Mouse (Mus musculus) heart, adult 2 months (tissue): ENCODE measurements around the gene Zfp266. TPM values are rescaled to one million over a fixed set of nuclear protein-coding genes. Genes with fewer than 3 reads are reported as not detected.
"Not testable (repeated sequence)": the region's sequence is repeated elsewhere in the genome, so short reads cannot be mapped to it uniquely, and the experiment has no call there.

Source experiments
- DNase-seq, 2 experiments: peaks; one replicate each; pipeline ENCODE4 v3.0.0; 2021
- H3K27ac ChIP-seq: fragments of 200-600 bp; 2 replicates; pipeline ENCODE4 v1.8.1; 2022
- H3K27me3 ChIP-seq: fragments of 200-500 bp; 2 replicates; pipeline ENCODE4 v1.6.1; 2012; ENCODE audit warnings: mild to moderate bottlenecking, low read length, inconsistent platforms, mixed read lengths; ENCODE audit not compliant: control insufficient read depth, insufficient read depth
- H3K36me3 ChIP-seq: fragments of 200-500 bp; 2 replicates; pipeline ENCODE4 v1.6.1; 2012; ENCODE audit warnings: low read length, inconsistent platforms; ENCODE audit not compliant: control insufficient read depth, insufficient read depth
- H3K4me1 ChIP-seq: fragments of 200-500 bp; 2 replicates; pipeline ENCODE4 v1.6.1; 2011; ENCODE audit warnings: low read length; ENCODE audit not compliant: control insufficient read depth, insufficient read depth
- H3K4me3 ChIP-seq: fragments of 200-600 bp; 2 replicates; pipeline ENCODE4 v1.8.1; 2022
- H3K79me2 ChIP-seq: fragments of 200-500 bp; replicated peaks from 2 replicates; pipeline ENCODE4 v1.6.1; 2012; ENCODE audit warnings: mild to moderate bottlenecking, inconsistent platforms, low read length, moderate library complexity, mixed read lengths; ENCODE audit not compliant: control insufficient read depth, insufficient read depth
- H3K9ac ChIP-seq: fragments of 200-500 bp; 2 replicates; pipeline ENCODE4 v1.6.1; 2012; ENCODE audit warnings: low read depth, mild to moderate bottlenecking, control low read depth, inconsistent platforms, low read length, mixed read lengths
- CTCF ChIP-seq: fragments of 200-600 bp; IDR thresholded peaks from 2 replicates; pipeline ENCODE4 v1.8.1; 2022; ENCODE audit warnings: antibody characterized with exemption, mild to moderate bottlenecking, moderate library complexity
- EP300 ChIP-seq: fragments of 200-500 bp; IDR thresholded peaks from 2 replicates; pipeline ENCODE4 v1.6.1; 2011; ENCODE audit warnings: low read depth, low read length, control low read depth; ENCODE audit not compliant: insufficient read depth
- POLR2A ChIP-seq: fragments of 200-500 bp; IDR thresholded peaks from 2 replicates; pipeline ENCODE4 v1.6.1; 2011; ENCODE audit warnings: mild to moderate bottlenecking, low read depth, low read length, control low read depth; ENCODE audit not compliant: insufficient read depth
- WGBS: fragments of 180-500 bp; shearing (Covaris S2); methylation state at CpG from one replicate; pipeline ENCODE4 v1.1.7; 2018; 5-methylcytosine and 5-hydroxymethylcytosine counted together
- intact Hi-C: fragments of 180-260 bp; cut with DNase I; formaldehyde crosslinking; loops from one replicate; pipeline ENCODE4 v1.15.1; 2025
- long read RNA-seq: library from polyadenylated mRNA; stranded (forward); transcript quantifications from one replicate; pipeline ENCODE4 v2.0.0, GENCODE M21; 2021
- polyA plus RNA-seq: library from polyadenylated mRNA; depleted of rRNA; stranded (reverse); fragments of >200 nt; gene quantifications from 2 replicates; pipeline ENCODE4 v1.2.3, GENCODE M21; 2012; rRNA removed
- total RNA-seq, 2 experiments: library from RNA; stranded (reverse); gene quantifications; 2 replicates each; pipeline ENCODE4 v1.2.3; 2021

The Zfp266 gene
- total RNA-seq (10 to 100 TPM; 23.3 to 23.8 TPM), polyA plus RNA-seq (6.0 and 10.6 TPM in 2 replicates)
- long read RNA-seq, full-length matches to known transcripts = 1 of 5 reads
- long read RNA-seq, partial matches to known transcripts = 1 of 5 reads
- long read RNA-seq, other reads (novel, unspliced or antisense) = 3 of 5 reads

GRCm38 (mm10) chr9:20521306-20521957 lies at the start of gene Zfp266:
Zfp266 (minus strand) TSS chr9:20521417.
- DNase-seq = peak; percentile 92 to 94
- H3K79me2 ChIP-seq = peaks cover 5% of the 10 kb centered on the region; the same call in 1 of the 2 replicates
- peak within 1 kb of the TSS; percentile 96 for H3K27ac ChIP-seq
- peaks cover 28% of the 10 kb centered on the region for H3K36me3 ChIP-seq
- under 1% methylated on average over 43 of the region's 46 CpGs for whole genome bisulfite sequencing
- peaks cover 9% of the 10 kb centered on the region for H3K4me1 ChIP-seq
- H3K9ac ChIP-seq = peak within 1 kb of the TSS; percentile 83
- peak within 1 kb of the TSS; percentile 90 for H3K4me3 ChIP-seq
- no peaks in the 10 kb centered on the region for H3K27me3 ChIP-seq
- TF ChIP-seq CTCF = no peak
- TF ChIP-seq POLR2A = peak; percentile 81
- TF ChIP-seq EP300 = peak; percentile 45; the same call in 1 of the 2 replicates
- intact Hi-C loops = loop anchor here (2.0 to 10.0 kb wide), 3 partner anchors 23 to 123 kb away; partner anchors contain the start of genes Fbxl12, Ubl5 and Zfp426

- H3K27ac ChIP-seq, H3K79me2 ChIP-seq, intact Hi-C loops, H3K27me3 ChIP-seq, H3K4me3 ChIP-seq, DNase-seq, H3K36me3 ChIP-seq, H3K4me1 ChIP-seq, H3K9ac ChIP-seq: not testable (repeated sequence)
- 54% methylated on average over 3 of the region's 3 CpGs for WGBS
These were observed 44.3 kb upstream of the Zfp266 start for GRCm38 (mm10) chr9:20565326-20566030.

GRCm38 (mm10) chr9:20562177-20562576 lies 41.0 kb upstream of the Zfp266 start:
- Histone ChIP-seq H3K4me1 (no peaks in the 10 kb centered on the region), H3K36me3 (no peaks in the 10 kb centered on the region), H3K4me3 (no peak overlapping the region), H3K27me3 (no peaks in the 10 kb centered on the region), H3K27ac (no peak overlapping the region), H3K79me2 (no peaks in the 10 kb centered on the region), H3K9ac (no peak overlapping the region)
- DNase-seq = no peak
- intact Hi-C loops = no loop called here
- no peak for TF ChIP-seq CTCF
- 82% methylated on average over 5 of the region's 5 CpGs for WGBS

- TF ChIP-seq EP300 = no peak
- no peak for TF ChIP-seq CTCF
- TF ChIP-seq POLR2A = no peak
- intact Hi-C loops = loop anchor here (2.0 kb wide), 1 partner anchor 28 kb away; the partner anchor contains the start of gene Zfp846
- WGBS = 60% methylated on average over 1 of the region's 1 CpGs
- DNase-seq = no peak
- Histone ChIP-seq H3K79me2 (no peaks in the 10 kb centered on the region), H3K4me3 (no peak overlapping the region), H3K27ac (peak overlapping the region; percentile 91), H3K36me3 (no peaks in the 10 kb centered on the region), H3K4me1 (no peaks in the 10 kb centered on the region), H3K9ac (no peak overlapping the region), H3K27me3 (no peaks in the 10 kb centered on the region)
These were observed 31.5 kb upstream of the Zfp266 start for GRCm38 (mm10) chr9:20552698-20553097.

- Histone ChIP-seq H3K36me3 (no peaks in the 10 kb centered on the region), H3K4me1 (no peaks in the 10 kb centered on the region), H3K9ac (no peak overlapping the region; the same call in 1 of the 2 replicates), H3K79me2 (no peaks in the 10 kb centered on the region), H3K27ac (peak overlapping the region; percentile 91), H3K27me3 (no peaks in the 10 kb centered on the region), H3K4me3 (no peak overlapping the region)
- TF ChIP-seq CTCF (peak; percentile 0; the same call in 1 of the 2 replicates), EP300 (no peak), POLR2A (no peak)
- 34% methylated on average over 5 of the region's 5 CpGs for WGBS
- intact Hi-C loops = loop anchor here (2.0 kb wide), 1 partner anchor 29 kb away; the partner anchor contains the start of gene Zfp846
- DNase-seq = peak in 1 of 2 experiments; percentile 13
These were observed 30.6 kb upstream of the Zfp266 start for GRCm38 (mm10) chr9:20551781-20552275.

- intact Hi-C loops = loop anchor here (1.0 to 10.0 kb wide), 4 partner anchors 24 to 160 kb away; partner anchors contain the start of genes Zfp266, Zfp426 and Zfp560
- Histone ChIP-seq H3K36me3 (no peaks in the 10 kb centered on the region), H3K4me3 (peak overlapping the region; percentile 51), H3K9ac (peak overlapping the region; percentile 80), H3K4me1 (peaks cover 1% of the 10 kb centered on the region; the same call in 1 of the 2 replicates), H3K27me3 (no peaks in the 10 kb centered on the region), H3K79me2 (no peaks in the 10 kb centered on the region), H3K27ac (peak overlapping the region; percentile 80)
- DNase-seq = peak in 1 of 2 experiments; percentile 15
- 10% methylated on average over 8 of the region's 8 CpGs for WGBS
- TF ChIP-seq EP300 = no peak
- TF ChIP-seq POLR2A = 0 out of 2 replicates have a peak, but pooled peaks have one; percentile 17
- TF ChIP-seq CTCF = peak; percentile 74
These were observed 23.9 kb upstream of the Zfp266 start for GRCm38 (mm10) chr9:20545151-20545550.
